Mouse (Mus musculus): ENCODE data around the gene Nanos2.

The Nanos2 gene

GRCm38 (mm10) chr7:19003902-19004630 lies 16.9 kb downstream of the Nanos2 start, which contains the start of gene Irf2bp1:
Irf2bp1 (plus strand) TSS chr7:19004044.
- CTCF ChIA-PET = interaction anchor here (0.5 to 3.5 kb wide), 18 partner anchors 11 to 514 kb away, joined by 3 to 19 read pairs (median 4); partner anchors contain the start of genes Foxa3 (in 2 of the 4), Fbxo46 (in 1 of the 4), Mypop (in 1 of the 4) and Nanos2 (in 1 of the 4)

DNA sequence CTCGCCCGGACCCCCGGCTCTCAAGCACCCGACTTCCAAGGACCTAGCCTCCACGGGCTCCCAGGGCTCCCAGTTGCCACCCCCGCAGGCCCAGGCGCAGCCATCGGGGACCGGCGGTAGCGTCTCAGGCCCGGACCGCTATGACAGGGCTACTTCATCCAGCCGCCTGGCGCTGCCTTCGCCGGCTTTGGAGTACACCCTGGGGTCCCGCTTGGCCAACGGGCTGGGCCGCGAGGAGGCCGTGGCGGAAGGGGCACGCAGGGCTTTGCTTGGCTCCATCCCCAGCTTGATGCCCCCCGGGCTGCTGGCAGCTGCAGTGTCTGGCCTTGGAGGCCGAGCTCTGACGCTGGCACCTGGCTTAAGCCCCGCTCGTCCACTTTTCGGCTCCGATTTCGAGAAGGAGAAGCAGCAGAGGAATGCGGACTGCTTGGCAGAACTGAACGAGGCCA lies 17.5 kb downstream of the Nanos2 start:
- CTCF ChIA-PET = interaction anchor here (0.5 to 3.5 kb wide), 17 partner anchors 10 to 197 kb away, joined by 3 to 19 read pairs (median 3); partner anchors contain the start of genes Foxa3 (in 2 of the 4), Six5 (in 1 of the 4) and Sympk (in 1 of the 4)
- POLR2A ChIA-PET = interaction anchor here in 3 of 4 experiments (0.6 to 8.3 kb wide), 17 partner anchors 10 to 111 kb away, joined by 3 to 63 read pairs (median 3); partner anchors contain the start of genes Foxa3 (in 2 of the 3), Mypop (in 1 of the 3) and Six5 (in 1 of the 3)

More at GRCm38 (mm10) chr7:19003902-19004630, 16.9 kb downstream of the Nanos2 start, which contains the start of gene Irf2bp1:
- POLR2A ChIA-PET = interaction anchor here in 3 of 4 experiments (0.5 to 8.3 kb wide), 27 partner anchors 7 to 146 kb away, joined by 3 to 63 read pairs (median 3); partner anchors contain the start of genes Foxa3 (in 2 of the 3), Mypop (in 2 of the 3), Six5 (in 1 of the 3) and Snrpd2 (in 1 of the 3)

DNA sequence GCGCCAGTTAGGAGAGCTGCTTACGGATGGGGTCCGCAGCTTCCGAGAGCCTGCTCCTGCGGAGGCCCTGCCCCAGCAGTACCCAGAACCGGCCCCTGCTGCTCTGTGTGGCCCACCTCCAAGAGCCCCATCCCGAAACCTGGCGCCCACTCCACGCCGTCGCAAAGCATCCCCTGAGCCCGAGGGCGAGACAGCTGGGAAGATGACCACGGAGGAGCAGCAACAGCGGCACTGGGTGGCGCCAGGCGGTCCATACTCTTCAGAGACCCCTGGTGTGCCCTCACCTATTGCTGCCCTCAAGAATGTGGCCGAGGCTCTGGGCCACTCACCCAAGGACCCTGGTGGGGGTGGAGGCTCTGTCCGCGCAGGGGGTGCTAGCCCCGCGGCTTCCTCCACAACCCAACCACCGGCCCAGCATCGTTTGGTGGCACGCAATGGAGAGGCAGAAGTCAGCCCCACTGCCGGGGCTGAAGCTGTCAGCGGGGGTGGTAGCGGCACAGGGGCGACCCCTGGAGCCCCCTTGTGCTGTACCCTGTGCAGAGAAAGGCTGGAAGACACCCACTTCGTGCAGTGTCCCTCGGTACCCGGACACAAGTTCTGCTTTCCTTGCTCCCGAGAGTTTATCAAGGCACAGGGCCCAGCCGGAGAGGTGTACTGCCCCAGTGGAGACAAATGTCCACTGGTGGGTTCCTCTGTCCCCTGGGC lies 18.4 kb downstream of the Nanos2 start:
- ChIA-PET POLR2A (interaction anchor here in 2 of 4 experiments (0.7 to 8.3 kb wide), 12 partner anchors 9 to 88 kb away, joined by 3 to 63 read pairs (median 5); partner anchors contain the start of genes Foxa3 (in 1 of the 2), Mypop (in 1 of the 2) and Six5 (in 1 of the 2)), CTCF (interaction anchor here (0.5 to 3.5 kb wide), 14 partner anchors 9 to 197 kb away, joined by 3 to 19 read pairs (median 4); partner anchors contain the start of genes Foxa3 (in 2 of the 4), Mypop (in 1 of the 4), Six5 (in 1 of the 4) and Sympk (in 1 of the 4))

DNA sequence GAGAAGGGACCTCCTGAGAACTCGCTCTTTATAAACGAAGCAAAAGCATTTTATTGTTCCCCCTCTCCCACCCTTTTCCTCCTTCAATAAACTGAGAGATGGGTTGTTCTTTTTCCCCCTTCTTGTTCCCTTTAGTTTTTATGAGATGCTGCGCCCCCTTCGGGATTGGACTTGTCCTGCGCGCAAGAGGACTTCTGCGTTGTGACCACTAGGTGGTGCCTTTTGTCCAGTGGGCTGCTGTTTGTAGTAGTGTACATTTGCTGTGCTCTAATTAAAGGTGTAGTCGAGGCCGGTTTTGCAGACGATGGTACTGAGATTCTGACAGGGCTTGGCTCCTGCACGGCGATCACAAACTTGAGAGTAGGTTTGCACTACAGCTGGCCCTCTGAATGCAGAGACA lies 19.3 kb downstream of the Nanos2 start:
- POLR2A ChIA-PET = interaction anchor here in 2 of 4 experiments (1.3 to 8.3 kb wide), 4 partner anchors 15 to 22 kb away, joined by 3 to 63 read pairs (median 6); partner anchors contain the start of genes Foxa3 (in 1 of the 2) and Mypop (in 1 of the 2)
- CTCF ChIA-PET = interaction anchor here in 3 of 4 experiments (0.7 to 2.0 kb wide), 4 partner anchors 9 to 251 kb away, joined by 3 to 10 read pairs (median 6); partner anchors contain the start of genes Foxa3 (in 1 of the 3) and Six5 (in 1 of the 3)

GRCm38 (mm10) chr7:19007026-19007977 lies 20.1 kb downstream of the Nanos2 start:
- CTCF ChIA-PET = interaction anchor here in 3 of 4 experiments (0.6 to 2.0 kb wide), 7 partner anchors 8 to 251 kb away, joined by 3 to 10 read pairs (median 5); partner anchors contain the start of genes Foxa3 (in 1 of the 3) and Six5 (in 1 of the 3)
- POLR2A ChIA-PET = interaction anchor here in 2 of 4 experiments (0.6 to 1.7 kb wide), 5 partner anchors 15 to 122 kb away, joined by 3 to 5 read pairs (median 5); partner anchors contain the start of gene Foxa3 (in 1 of the 2)

GRCm38 (mm10) chr7:19010581-19010980 lies 23.4 kb downstream of the Nanos2 start:
- ChIA-PET POLR2A (interaction anchor here in 2 of 4 experiments (1.0 to 1.1 kb wide), 2 partner anchors 13 to 43 kb away, joined by 3 read pairs; partner anchors contain the start of gene Foxa3 (in 1 of the 2)), CTCF (no interaction called here)

GRCm38 (mm10) chr7:19012025-19012621 lies 24.9 kb downstream of the Nanos2 start:
- ChIA-PET POLR2A (interaction anchor here in 2 of 4 experiments (0.9 to 1.3 kb wide), 3 partner anchors 9 to 11 kb away, joined by 3 to 4 read pairs (median 4); partner anchors contain the start of gene Foxa3 (in 2 of the 2)), CTCF (interaction anchor here in 2 of 4 experiments (0.6 to 1.2 kb wide), 4 partner anchors 11 to 162 kb away, joined by 3 to 6 read pairs (median 4); partner anchors contain the start of genes Foxa3 (in 1 of the 2) and Sympk (in 1 of the 2))

GRCm38 (mm10) chr7:19012882-19013281 lies 25.7 kb downstream of the Nanos2 start:
- CTCF ChIA-PET = interaction anchor here in 1 of 4 experiments (0.7 kb wide), 1 partner anchor 17 kb away, joined by 3 read pairs; no protein-coding TSS in a partner anchor
- POLR2A ChIA-PET = interaction anchor here in 1 of 4 experiments (0.6 to 1.3 kb wide), 3 partner anchors 10 to 152 kb away, joined by 3 to 6 read pairs (median 4); partner anchors contain the start of gene Foxa3

GRCm38 (mm10) chr7:19014452-19014851 lies 27.3 kb downstream of the Nanos2 start:
- ChIA-PET POLR2A (interaction anchor here in 3 of 4 experiments (0.7 to 1.9 kb wide), 6 partner anchors 8 to 13 kb away, joined by 3 to 9 read pairs (median 6); partner anchors contain the start of genes Foxa3 (in 3 of the 3) and Sympk (in 1 of the 3)), CTCF (interaction anchor here (0.6 to 1.6 kb wide), 13 partner anchors 8 to 164 kb away, joined by 3 to 10 read pairs (median 4); partner anchors contain the start of genes Foxa3 (in 1 of the 4), Rsph6a (in 1 of the 4) and Six5 (in 1 of the 4))

- ChIA-PET CTCF (no interaction called here), POLR2A (no interaction called here)
These were observed 28.8 kb downstream of the Nanos2 start for GRCm38 (mm10) chr7:19016042-19016441.

- POLR2A ChIA-PET = no interaction called here
- CTCF ChIA-PET = no interaction called here
These were observed 30.7 kb downstream of the Nanos2 start for GRCm38 (mm10) chr7:19017909-19018308.

GRCm38 (mm10) chr7:19021048-19021447 lies 33.8 kb downstream of the Nanos2 start:
- POLR2A ChIA-PET = interaction anchor here in 3 of 4 experiments (0.5 to 2.0 kb wide), 8 partner anchors 10 to 193 kb away, joined by 3 to 10 read pairs (median 4); partner anchors contain the start of genes Mypop (in 1 of the 3) and Six5 (in 1 of the 3)

GRCm38 (mm10) chr7:19022189-19022958 lies 35.2 kb downstream of the Nanos2 start:
- ChIA-PET POLR2A (interaction anchor here in 3 of 4 experiments (0.8 to 2.7 kb wide), 22 partner anchors 8 to 206 kb away, joined by 3 to 8 read pairs (median 4); partner anchors contain the start of genes Irf2bp1 (in 1 of the 3), Mypop (in 1 of the 3), Rsph6a (in 1 of the 3) and Six5 (in 1 of the 3)), CTCF (interaction anchor here (0.5 to 2.8 kb wide), 19 partner anchors 7 to 606 kb away, joined by 3 to 12 read pairs (median 5); partner anchors contain the start of genes Gpr4 (in 1 of the 4), Irf2bp1 (in 1 of the 4), Mypop (in 1 of the 4) and Rsph6a (in 1 of the 4))

More at GRCm38 (mm10) chr7:19021048-19021447, 33.8 kb downstream of the Nanos2 start:
- CTCF ChIA-PET = interaction anchor here in 1 of 4 experiments (1.6 kb wide), 1 partner anchor 14 kb away, joined by 5 read pairs; no protein-coding TSS in a partner anchor

DNA sequence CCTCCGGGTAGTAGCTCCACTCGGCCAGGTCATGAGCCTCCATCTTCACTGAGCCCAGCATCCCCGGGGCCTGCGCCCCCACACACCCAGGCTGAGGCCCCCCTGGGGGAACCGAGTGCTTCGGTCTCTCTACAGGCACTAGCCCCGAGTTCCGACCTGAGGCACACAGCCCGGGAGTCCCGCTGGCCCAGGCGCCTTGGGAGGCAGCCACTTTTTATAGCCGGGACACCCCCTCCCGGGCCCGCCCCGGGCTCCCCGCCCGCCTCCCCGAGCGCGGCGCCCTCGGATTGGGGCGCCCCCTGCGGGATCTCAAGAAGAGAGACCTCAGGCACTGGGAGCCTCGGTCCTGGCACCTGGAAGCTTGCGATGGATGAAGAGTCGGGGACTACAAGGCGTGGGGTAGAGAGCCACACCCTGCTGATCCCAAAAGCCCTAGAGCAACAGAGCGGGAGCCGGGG lies 36.2 kb downstream of the Nanos2 start, which contains the start of gene Foxa3:
Gene Foxa3, minus strand, starts transcription at position 182 of the 458 bp plus-strand sequence.
- CTCF ChIA-PET = interaction anchor here (0.5 to 2.8 kb wide), 25 partner anchors 8 to 605 kb away, joined by 3 to 12 read pairs (median 3); partner anchors contain the start of genes Fbxo46 (in 1 of the 4), Irf2bp1 (in 1 of the 4), Mypop (in 1 of the 4) and Rsph6a (in 1 of the 4)
- POLR2A ChIA-PET = interaction anchor here in 3 of 4 experiments (0.7 to 2.7 kb wide), 26 partner anchors 9 to 249 kb away, joined by 3 to 8 read pairs (median 4); partner anchors contain the start of genes Irf2bp1 (in 1 of the 3), Mypop (in 1 of the 3) and Rsph6a (in 1 of the 3)

Data from embryonic stem cell, embryonic (primary cell).